Mouse (Mus musculus): ENCODE measurements around the gene Ankrd11. TPM values are rescaled to one million over a fixed set of nuclear protein-coding genes. Genes with fewer than 3 reads are reported as not detected.

Ankrd11 gene
- total and polyA plus RNA-seq, 3 experiments = 57.3 to 128 (median 96.3) TPM

- peak; percentile 55 for DNase-seq (ENCODE audit: low spot score)
- Histone ChIP-seq H3K4me3 (ENCODE audit: low read depth, low read length) (no peak overlapping the region), H3K27me3 (ENCODE audit: insufficient read depth, low read length) (no peaks in the 10 kb centered on the region), H3K4me1 (ENCODE audit: insufficient read depth, low read depth, low read length) (peaks cover 55% of the 10 kb centered on the region), H3K36me3 (replicated peaks) (peaks cover 94% of the 10 kb centered on the region), H3K9me3 (replicated peaks) (no peaks in the 10 kb centered on the region)
- TF ChIP-seq CTCF (IDR thresholded peaks at IDR 0.05; ENCODE audit: low read depth, low read length) (peak; percentile 80), POLR2AphosphoS5 (IDR thresholded peaks at IDR 0.05; ENCODE audit: insufficient replicate concordance, low read depth, low read length) (no peak), GATA1 (IDR thresholded peaks at IDR 0.05; ENCODE audit: borderline replicate concordance, low read length) (no peak), GATA2 (IDR thresholded peaks at IDR 0.05; ENCODE audit: borderline replicate concordance, low read depth, low read length) (no peak), TAL1 (conservative IDR thresholded peaks at IDR 0.05; ENCODE audit: low read depth, low read length) (no peak)
- ATAC-seq (ENCODE audit: extremely low read depth, insufficient number of reproducible peaks, low FRiP score, poor library complexity, severe bottlenecking) = peak; percentile 34
Measured at GRCm38 (mm10) chr8:122906463-122907021, 135.5 kb downstream of the Ankrd11 start.

DNA sequence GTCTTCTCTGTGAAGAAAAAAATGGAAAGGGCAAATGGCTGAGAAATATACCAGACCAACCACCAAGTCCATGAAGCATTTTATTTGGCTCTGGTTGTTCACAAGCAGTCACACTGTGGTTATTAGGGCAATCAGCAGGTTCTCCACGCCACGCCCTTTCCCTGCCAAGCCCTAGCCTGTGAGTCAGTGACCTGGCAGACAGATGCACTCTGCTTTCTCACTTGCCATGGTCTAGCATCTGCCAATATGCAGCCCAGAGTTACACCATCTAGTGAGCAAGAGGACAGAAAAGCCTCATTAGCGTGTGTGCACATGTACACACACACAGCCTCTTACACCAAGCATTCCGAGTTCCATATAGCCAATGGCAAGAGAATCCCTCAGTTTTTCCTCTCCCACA, 136.7 kb downstream of the Ankrd11 start:
- Histone ChIP-seq H3K27me3 (ENCODE audit: insufficient read depth, low read length) (no peaks in the 10 kb centered on the region), H3K4me3 (ENCODE audit: low read depth, low read length) (no peak overlapping the region), H3K4me1 (ENCODE audit: insufficient read depth, low read depth, low read length) (peaks cover 55% of the 10 kb centered on the region), H3K36me3 (replicated peaks) (peaks cover 94% of the 10 kb centered on the region), H3K9me3 (replicated peaks) (no peaks in the 10 kb centered on the region)
- DNase-seq (ENCODE audit: low spot score) = no peak
- ATAC-seq (ENCODE audit: extremely low read depth, insufficient number of reproducible peaks, low FRiP score, poor library complexity, severe bottlenecking) = no peak
- TF ChIP-seq POLR2AphosphoS5 (IDR thresholded peaks at IDR 0.05; ENCODE audit: insufficient replicate concordance, low read depth, low read length) = no peak
- no peak for TF ChIP-seq GATA1 (IDR thresholded peaks at IDR 0.05; ENCODE audit: borderline replicate concordance, low read length)
- no peak for TF ChIP-seq GATA2 (IDR thresholded peaks at IDR 0.05; ENCODE audit: borderline replicate concordance, low read depth, low read length)
- TF ChIP-seq CTCF (IDR thresholded peaks at IDR 0.05; ENCODE audit: low read depth, low read length) = no peak
- TF ChIP-seq TAL1 (conservative IDR thresholded peaks at IDR 0.05; ENCODE audit: low read depth, low read length) = no peak

GRCm38 (mm10) chr8:122904496-122904895, 137.6 kb downstream of the Ankrd11 start:
- Histone ChIP-seq H3K4me3 (ENCODE audit: low read depth, low read length) (no peak overlapping the region), H3K27me3 (ENCODE audit: insufficient read depth, low read length) (no peaks in the 10 kb centered on the region), H3K9me3 (replicated peaks) (no peaks in the 10 kb centered on the region), H3K36me3 (replicated peaks) (peaks cover 94% of the 10 kb centered on the region), H3K4me1 (ENCODE audit: insufficient read depth, low read depth, low read length) (peaks cover 52% of the 10 kb centered on the region)
- DNase-seq (ENCODE audit: low spot score) (no peak), ATAC-seq (ENCODE audit: extremely low read depth, insufficient number of reproducible peaks, low FRiP score, poor library complexity, severe bottlenecking) (no peak)
- no peak for TF ChIP-seq GATA2 (IDR thresholded peaks at IDR 0.05; ENCODE audit: borderline replicate concordance, low read depth, low read length)
- no peak for TF ChIP-seq TAL1 (conservative IDR thresholded peaks at IDR 0.05; ENCODE audit: low read depth, low read length)
- no peak for TF ChIP-seq GATA1 (IDR thresholded peaks at IDR 0.05; ENCODE audit: borderline replicate concordance, low read length)
- TF ChIP-seq POLR2AphosphoS5 (IDR thresholded peaks at IDR 0.05; ENCODE audit: insufficient replicate concordance, low read depth, low read length) = no peak
- TF ChIP-seq CTCF (IDR thresholded peaks at IDR 0.05; ENCODE audit: low read depth, low read length) = no peak

GRCm38 (mm10) chr8:122903002-122903401, 139.1 kb downstream of the Ankrd11 start:
- H3K9me3 ChIP-seq (replicated peaks) = no peaks in the 10 kb centered on the region
- H3K27me3 ChIP-seq (ENCODE audit: insufficient read depth, low read length) = no peaks in the 10 kb centered on the region
- DNase-seq (ENCODE audit: low spot score) = no peak
- peaks cover 41% of the 10 kb centered on the region for H3K4me1 ChIP-seq (ENCODE audit: insufficient read depth, low read depth, low read length)
- H3K36me3 ChIP-seq (replicated peaks) = peaks cover 95% of the 10 kb centered on the region
- ATAC-seq (ENCODE audit: extremely low read depth, insufficient number of reproducible peaks, low FRiP score, poor library complexity, severe bottlenecking) = no peak
- TF ChIP-seq POLR2AphosphoS5 (IDR thresholded peaks at IDR 0.05; ENCODE audit: insufficient replicate concordance, low read depth, low read length) (no peak), GATA2 (IDR thresholded peaks at IDR 0.05; ENCODE audit: borderline replicate concordance, low read depth, low read length) (no peak), CTCF (IDR thresholded peaks at IDR 0.05; ENCODE audit: low read depth, low read length) (no peak)
- H3K4me3 ChIP-seq (ENCODE audit: low read depth, low read length) = no peak overlapping the region

- peaks cover 95% of the 10 kb centered on the region for H3K36me3 ChIP-seq (replicated peaks)
- H3K4me1 ChIP-seq (ENCODE audit: insufficient read depth, low read depth, low read length) = peaks cover 37% of the 10 kb centered on the region
- no peak for TF ChIP-seq GATA1 (IDR thresholded peaks at IDR 0.05; ENCODE audit: borderline replicate concordance, low read length)
- TF ChIP-seq CTCF (IDR thresholded peaks at IDR 0.05; ENCODE audit: low read depth, low read length) = no peak
- no peak for TF ChIP-seq GATA2 (IDR thresholded peaks at IDR 0.05; ENCODE audit: borderline replicate concordance, low read depth, low read length)
- H3K27me3 ChIP-seq (ENCODE audit: insufficient read depth, low read length) = no peaks in the 10 kb centered on the region
- DNase-seq (ENCODE audit: low spot score) (no peak), ATAC-seq (ENCODE audit: extremely low read depth, insufficient number of reproducible peaks, low FRiP score, poor library complexity, severe bottlenecking) (no peak)
- H3K9me3 ChIP-seq (replicated peaks) = no peaks in the 10 kb centered on the region
- H3K4me3 ChIP-seq (ENCODE audit: low read depth, low read length) = no peak overlapping the region
Measured at GRCm38 (mm10) chr8:122902581-122902980, 139.5 kb downstream of the Ankrd11 start.

DNA sequence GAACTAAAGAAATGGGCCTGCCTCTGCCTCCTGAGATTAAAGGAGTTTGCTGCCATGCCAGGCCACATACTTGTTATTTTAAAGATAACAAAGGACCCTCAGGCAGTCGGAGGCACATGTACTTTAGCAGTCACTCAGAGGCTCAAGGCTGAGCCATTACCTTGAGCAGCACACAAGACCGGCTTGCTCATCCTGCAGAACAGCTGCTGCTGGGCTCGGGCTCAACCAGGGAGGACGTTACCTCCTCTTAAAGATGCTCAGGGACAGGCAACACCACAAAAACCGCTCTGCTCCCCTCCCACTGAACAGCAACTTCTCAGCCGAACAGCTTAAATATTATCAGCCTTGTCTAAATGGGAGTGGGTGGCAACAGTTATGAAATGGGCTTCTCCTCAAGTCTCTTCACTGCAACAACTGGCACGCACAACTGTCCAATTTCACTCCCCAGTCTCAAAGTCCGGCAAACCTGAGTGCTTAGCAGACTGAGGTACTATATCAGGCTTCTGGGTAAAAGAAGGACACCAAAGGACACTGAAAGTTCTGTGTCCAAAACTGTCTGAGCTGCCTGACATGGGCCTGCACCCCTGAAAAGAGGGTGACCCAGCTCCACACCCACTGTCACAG, 140.1 kb downstream of the Ankrd11 start:
- no peaks in the 10 kb centered on the region for H3K9me3 ChIP-seq (replicated peaks)
- H3K36me3 ChIP-seq (replicated peaks) = peaks cover 95% of the 10 kb centered on the region
- DNase-seq (ENCODE audit: low spot score) = no peak

More for the DNA sequence above, 140.1 kb downstream of the Ankrd11 start:
- ATAC-seq (ENCODE audit: extremely low read depth, insufficient number of reproducible peaks, low FRiP score, poor library complexity, severe bottlenecking) = no peak
- TF ChIP-seq GATA1 (IDR thresholded peaks at IDR 0.05; ENCODE audit: borderline replicate concordance, low read length) = no peak
- TF ChIP-seq TAL1 (conservative IDR thresholded peaks at IDR 0.05; ENCODE audit: low read depth, low read length) = no peak
- TF ChIP-seq GATA2 (IDR thresholded peaks at IDR 0.05; ENCODE audit: borderline replicate concordance, low read depth, low read length) = no peak
- TF ChIP-seq POLR2AphosphoS5 (IDR thresholded peaks at IDR 0.05; ENCODE audit: insufficient replicate concordance, low read depth, low read length) = no peak
- Histone ChIP-seq H3K4me1 (ENCODE audit: insufficient read depth, low read depth, low read length) (peaks cover 32% of the 10 kb centered on the region), H3K4me3 (ENCODE audit: low read depth, low read length) (no peak overlapping the region), H3K27me3 (ENCODE audit: insufficient read depth, low read length) (no peaks in the 10 kb centered on the region)

Measured in G1E (cell line).